Mouse (Mus musculus): ENCODE results near the gene Spns1. TPM values are rescaled to one million over a fixed set of nuclear protein-coding genes. Genes with fewer than 3 reads are reported as not detected.
A peak's percentile ranks its signal among the peaks of the same experiment; 100 is the strongest.

Spns1 gene
- total and polyA plus RNA-seq, 3 experiments: 36.4 to 61.7 (median 42.6) TPM

DNA sequence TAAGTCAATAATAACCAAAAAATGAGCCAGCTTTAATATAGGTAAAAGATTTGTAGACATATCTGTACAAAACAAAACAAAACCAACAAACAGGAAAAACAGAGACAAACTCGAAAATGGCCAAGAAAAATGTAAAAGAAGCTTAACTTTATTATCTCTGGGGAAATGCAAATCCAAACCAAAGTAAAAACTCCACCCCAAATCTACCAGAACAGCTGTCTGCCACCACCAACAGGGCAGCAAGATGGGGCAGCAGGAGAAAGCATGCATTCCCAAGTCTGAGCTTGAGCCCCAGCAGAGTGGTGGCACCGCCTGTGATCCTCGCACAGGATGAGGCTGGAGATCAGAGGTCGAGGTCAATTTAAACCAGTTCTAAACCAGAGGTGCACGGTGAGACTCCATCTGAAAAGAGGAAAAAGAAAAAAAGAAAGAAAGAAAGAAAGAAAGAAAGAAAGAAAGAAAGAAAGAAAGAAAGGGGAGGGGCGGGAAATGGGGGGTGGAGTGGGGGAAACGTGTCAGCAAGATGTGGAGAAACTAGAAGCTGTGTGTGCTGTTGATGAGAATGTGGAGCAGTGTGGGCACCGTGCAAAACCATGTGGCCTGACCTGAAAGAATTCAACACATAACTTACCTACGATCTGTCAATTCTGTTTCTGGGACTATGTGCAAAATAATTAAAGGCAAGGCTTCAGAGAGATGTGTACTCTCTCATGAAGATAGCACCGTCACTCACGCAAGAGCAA is 23.8 kb downstream of the Spns1 start:
- dilution Hi-C loops (cut with MboI; ENCODE audit: extremely low pct_ligation_motif_present, extremely low pct_unique_long_range_greater_than_20kb, low sequenced_read_pairs): no loop called here
- Histone ChIP-seq H3K9me3 (replicated peaks; ENCODE audit: low read length) (no peaks in the 10 kb centered on the region), H3K4me2 (ENCODE audit: insufficient read depth, low read depth, poor library complexity, severe bottlenecking) (peak overlapping the region; percentile 29; the same call in 1 of the 2 replicates), H3K4me1 (ENCODE audit: control insufficient read depth in 1 of 2, insufficient read depth in 2 of 2) (peaks cover 2 to 7% of the 10 kb centered on the region in 2 experiments; a peak in 3 of 4 replicates), H3K27me3 (replicated peaks) (peaks cover 6% of the 10 kb centered on the region), H3K4me3 (replicated peaks in 1 of 3; ENCODE audit: low read depth in 2 of 3, low read length in 2 of 3, poor library complexity in 1 of 3) (no peak overlapping the region), H3K27ac (ENCODE audit: insufficient read depth, low read depth) (no peak overlapping the region), H3K79me2 (replicated peaks; ENCODE audit: control insufficient read depth, extremely low read depth, insufficient read depth, poor library complexity, severe bottlenecking) (no peaks in the 10 kb centered on the region), H3K36me3 (replicated peaks in 1 of 2; ENCODE audit: control insufficient read depth in 1 of 2, insufficient read depth in 1 of 2, low read length in 1 of 2) (no peaks in the 10 kb centered on the region), H3K9ac (ENCODE audit: insufficient read depth, low read depth) (no peak overlapping the region)
- in situ Hi-C loops (cut with MboI; ENCODE audit: low pct_ligation_motif_present, low pct_unique_long_range_greater_than_20kb, low sequenced_read_pairs): loop anchor here (25.0 kb wide), 1 partner anchor 91 kb away; the partner anchor contains the start of gene Sbk1
- TF ChIP-seq MAFK (IDR thresholded peaks at IDR 0.05; ENCODE audit: insufficient replicate concordance, low read length): no peak
- no peak for DNase-seq (ENCODE audit: extremely low read depth)

DNA sequence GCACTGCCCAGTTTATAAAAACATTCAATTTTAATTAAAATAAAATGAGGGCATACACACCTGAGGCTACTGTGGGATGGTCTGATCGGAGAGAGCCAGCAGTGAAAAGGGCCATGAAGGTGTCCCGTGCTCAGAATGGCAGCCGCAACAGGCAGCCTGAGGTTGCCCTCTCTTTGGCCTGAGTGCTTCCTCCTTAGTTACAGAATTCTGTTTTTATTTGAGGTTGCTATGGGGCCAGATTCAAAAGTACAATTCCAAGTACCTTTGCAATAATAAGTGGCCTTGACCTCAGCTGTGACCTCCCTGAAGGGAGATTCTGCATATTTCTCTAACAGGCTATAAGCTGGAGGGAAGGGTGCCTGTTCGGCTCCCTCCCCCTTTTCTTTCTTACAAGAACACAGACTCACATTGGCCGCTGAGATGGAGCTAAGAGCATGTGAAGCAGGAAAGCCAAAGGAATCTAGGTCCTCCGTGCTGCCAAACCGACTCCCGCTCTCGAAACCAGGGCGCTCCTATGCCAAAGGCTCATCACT is 25.8 kb downstream of the Spns1 start:
- Histone ChIP-seq H3K4me3 (replicated peaks in 1 of 3; ENCODE audit: low read depth in 2 of 3, low read length in 2 of 3, poor library complexity in 1 of 3) (no peak overlapping the region), H3K4me1 (ENCODE audit: control insufficient read depth in 1 of 2, insufficient read depth in 2 of 2) (peaks cover 2 to 7% of the 10 kb centered on the region in 2 experiments; a peak in 3 of 4 replicates)
- in situ Hi-C loops (cut with MboI; ENCODE audit: low pct_ligation_motif_present, low pct_unique_long_range_greater_than_20kb, low sequenced_read_pairs): loop anchor here (25.0 kb wide), 1 partner anchor 89 kb away; the partner anchor contains the start of gene Sbk1

GRCm38 (mm10) chr7:126350748-126351418 is 26.4 kb downstream of the Spns1 start:
- H3K9ac ChIP-seq (ENCODE audit: insufficient read depth, low read depth): no peak overlapping the region

More for the DNA sequence above, 25.8 kb downstream of the Spns1 start:
- H3K79me2 ChIP-seq (replicated peaks; ENCODE audit: control insufficient read depth, extremely low read depth, insufficient read depth, poor library complexity, severe bottlenecking): no peaks in the 10 kb centered on the region
- no peaks in the 10 kb centered on the region for H3K9me3 ChIP-seq (replicated peaks; ENCODE audit: low read length)
- H3K27ac ChIP-seq (ENCODE audit: insufficient read depth, low read depth): no peak overlapping the region
- peaks cover 7% of the 10 kb centered on the region for H3K27me3 ChIP-seq (replicated peaks)
- H3K4me2 ChIP-seq (ENCODE audit: insufficient read depth, low read depth, poor library complexity, severe bottlenecking): no peak overlapping the region
- dilution Hi-C loops (cut with MboI; ENCODE audit: extremely low pct_ligation_motif_present, extremely low pct_unique_long_range_greater_than_20kb, low sequenced_read_pairs): no loop called here
- TF ChIP-seq RCOR1 (conservative IDR thresholded peaks at IDR 0.05; ENCODE audit: low read depth, low read length) (no peak), JUND (conservative IDR thresholded peaks at IDR 0.05; ENCODE audit: low read depth, low read length) (no peak), PAX5 (IDR thresholded peaks at IDR 0.05; ENCODE audit: low read length) (no peak), ELF1 (IDR thresholded peaks at IDR 0.05; ENCODE audit: low read depth, low read length) (no peak), CTCF (conservative IDR thresholded peaks at IDR 0.05 in 1 of 2, IDR thresholded peaks at IDR 0.05 in 1 of 2; ENCODE audit: low read depth in 2 of 2, low read length in 2 of 2) (no peak), ZKSCAN1 (IDR thresholded peaks at IDR 0.05; ENCODE audit: borderline replicate concordance, low read depth, low read length) (no peak), KAT2A (IDR thresholded peaks at IDR 0.05; ENCODE audit: insufficient replicate concordance, low read length) (no peak), MAZ (IDR thresholded peaks at IDR 0.05; ENCODE audit: low read depth, low read length) (no peak), TCF12 (IDR thresholded peaks at IDR 0.05; ENCODE audit: low read depth, low read length) (no peak), NELFE (IDR thresholded peaks at IDR 0.05; ENCODE audit: low read depth, low read length) (no peak), CHD1 (IDR thresholded peaks at IDR 0.05; ENCODE audit: low read depth, low read length) (no peak), ZNF384 (IDR thresholded peaks at IDR 0.05; ENCODE audit: low read depth, low read length) (no peak), ZC3H11A (IDR thresholded peaks at IDR 0.05; ENCODE audit: low read depth, low read length) (no peak), IRF4 (IDR thresholded peaks at IDR 0.05; ENCODE audit: low read depth, low read length) (no peak), SIN3A (IDR thresholded peaks at IDR 0.05; ENCODE audit: low read length) (no peak), MXI1 (IDR thresholded peaks at IDR 0.05; ENCODE audit: low read depth, low read length) (no peak), MEF2A (IDR thresholded peaks at IDR 0.05; ENCODE audit: borderline replicate concordance, low read depth, low read length) (no peak), JUN (IDR thresholded peaks at IDR 0.05; ENCODE audit: insufficient read depth, low read depth, low read length) (no peak), E2F4 (IDR thresholded peaks at IDR 0.05; ENCODE audit: insufficient replicate concordance, low read depth, low read length) (no peak), UBTF (IDR thresholded peaks at IDR 0.05; ENCODE audit: low read depth, low read length) (no peak)
- H3K9ac ChIP-seq (ENCODE audit: insufficient read depth, low read depth): no peak overlapping the region
- H3K36me3 ChIP-seq (replicated peaks in 1 of 2; ENCODE audit: control insufficient read depth in 1 of 2, insufficient read depth in 1 of 2, low read length in 1 of 2): no peaks in the 10 kb centered on the region
- DNase-seq (ENCODE audit: extremely low read depth): no peak

More at GRCm38 (mm10) chr7:126350748-126351418, 26.4 kb downstream of the Spns1 start:
- Histone ChIP-seq H3K27ac (ENCODE audit: insufficient read depth, low read depth) (no peak overlapping the region), H3K4me2 (ENCODE audit: insufficient read depth, low read depth, poor library complexity, severe bottlenecking) (no peak overlapping the region), H3K9me3 (replicated peaks; ENCODE audit: low read length) (no peaks in the 10 kb centered on the region), H3K36me3 (replicated peaks in 1 of 2; ENCODE audit: control insufficient read depth in 1 of 2, insufficient read depth in 1 of 2, low read length in 1 of 2) (no peaks in the 10 kb centered on the region), H3K79me2 (replicated peaks; ENCODE audit: control insufficient read depth, extremely low read depth, insufficient read depth, poor library complexity, severe bottlenecking) (no peaks in the 10 kb centered on the region), H3K27me3 (replicated peaks) (peaks cover 7% of the 10 kb centered on the region), H3K4me1 (ENCODE audit: control insufficient read depth in 1 of 2, insufficient read depth in 2 of 2) (peaks cover 2 to 7% of the 10 kb centered on the region in 2 experiments; a peak in 3 of 4 replicates), H3K4me3 (replicated peaks in 1 of 3; ENCODE audit: low read depth in 2 of 3, low read length in 2 of 3, poor library complexity in 1 of 3) (no peak overlapping the region)
- in situ Hi-C loops (cut with MboI; ENCODE audit: low pct_ligation_motif_present, low pct_unique_long_range_greater_than_20kb, low sequenced_read_pairs) (loop anchor here (25.0 kb wide), 1 partner anchor 89 kb away; the partner anchor contains the start of gene Sbk1), dilution Hi-C loops (cut with MboI; ENCODE audit: extremely low pct_ligation_motif_present, extremely low pct_unique_long_range_greater_than_20kb, low sequenced_read_pairs) (no loop called here)
- no peak for TF ChIP-seq BHLHE40 (IDR thresholded peaks at IDR 0.05; ENCODE audit: low read depth, low read length)
- no peak for TF ChIP-seq MAX (IDR thresholded peaks at IDR 0.05; ENCODE audit: low read length)
- DNase-seq (ENCODE audit: extremely low read depth): no peak
